Mouse (Mus musculus): ENCODE measurements around the gene Erbb3. TPM values are rescaled to one million over a fixed set of nuclear protein-coding genes. Genes with fewer than 3 reads are reported as not detected.
"Not testable (repeated sequence)": the region's sequence is repeated elsewhere in the genome, so short reads cannot be mapped to it uniquely, and the experiment has no call there.

Gene Erbb3
- polyA plus RNA-seq, 1 experiment from 2014 or later = 11.8 TPM

DNA sequence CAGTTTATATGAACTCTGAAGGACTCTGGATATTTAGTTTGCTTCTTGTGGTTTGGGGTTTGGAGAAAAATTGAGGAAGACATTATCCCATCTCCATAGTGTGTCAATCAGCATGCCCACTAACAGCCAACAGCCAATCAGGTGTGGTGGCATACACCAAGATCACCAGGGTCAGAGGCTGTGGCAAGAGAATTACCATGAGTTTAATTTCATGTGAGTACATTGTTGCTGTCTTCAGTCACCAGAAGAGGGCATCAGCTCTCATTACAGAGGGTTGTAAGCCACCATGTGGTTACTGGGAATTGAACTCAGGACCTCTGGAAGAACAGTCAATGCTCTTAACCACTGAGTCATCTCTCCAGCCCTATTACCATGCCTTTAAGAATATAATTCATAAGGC, 33.2 kb downstream of the Erbb3 start:
- ATAC-seq (ENCODE audit: low FRiP score, low TSS enrichment) = no peak
- no peak overlapping the region for H3K27ac ChIP-seq (ENCODE audit: low read depth, low read length)
- H3K4me2 ChIP-seq (replicated peaks; ENCODE audit: low read depth, low read length) = no peak overlapping the region
- no peak overlapping the region for H3K9ac ChIP-seq (ENCODE audit: low read depth, low read length)
- H3K4me3 ChIP-seq (ENCODE audit: low read length) = no peak overlapping the region
- H3K36me3 ChIP-seq (ENCODE audit: control insufficient read depth, insufficient read depth, low read length) = peaks cover 45% of the 10 kb centered on the region
- H3K9me3 ChIP-seq (ENCODE audit: control insufficient read depth, low read length) = no peaks in the 10 kb centered on the region
- no peaks in the 10 kb centered on the region for H3K4me1 ChIP-seq (ENCODE audit: control insufficient read depth, insufficient read depth, low read length)
- H3K27me3 ChIP-seq (ENCODE audit: control insufficient read depth, insufficient read depth, low read length) = no peaks in the 10 kb centered on the region

DNA sequence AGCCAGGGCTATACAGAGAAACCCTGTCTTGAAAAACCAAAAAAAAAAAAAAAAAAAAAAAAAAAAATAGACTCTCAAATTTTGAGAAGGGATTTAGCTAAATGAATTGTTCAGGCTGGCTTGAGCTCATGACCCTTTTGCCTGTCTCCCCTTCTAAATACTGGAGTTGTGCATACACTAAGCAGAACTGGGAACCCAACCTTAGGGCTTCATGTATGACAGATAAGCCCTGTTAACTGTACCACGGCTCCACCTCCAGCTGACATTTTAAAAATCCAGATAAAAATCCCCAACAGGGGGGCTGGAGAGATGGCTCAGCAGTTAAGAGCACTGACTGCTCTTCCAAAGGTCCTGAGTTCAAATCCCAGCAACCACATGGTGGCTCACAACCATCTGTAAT, 33.9 kb downstream of the Erbb3 start:
- H3K27ac ChIP-seq (ENCODE audit: low read depth, low read length); H3K9me3 ChIP-seq (ENCODE audit: control insufficient read depth, low read length); H3K4me3 ChIP-seq (ENCODE audit: low read length); H3K27me3 ChIP-seq (ENCODE audit: control insufficient read depth, insufficient read depth, low read length); H3K9ac ChIP-seq (ENCODE audit: low read depth, low read length); H3K4me2 ChIP-seq (replicated peaks; ENCODE audit: low read depth, low read length); ATAC-seq (ENCODE audit: low FRiP score, low TSS enrichment); H3K4me1 ChIP-seq (ENCODE audit: control insufficient read depth, insufficient read depth, low read length): not testable (repeated sequence)
- WGBS = 85% methylated on average over 1 of the region's 1 CpGs
- peaks cover 37% of the 10 kb centered on the region for H3K36me3 ChIP-seq (ENCODE audit: control insufficient read depth, insufficient read depth, low read length)

DNA sequence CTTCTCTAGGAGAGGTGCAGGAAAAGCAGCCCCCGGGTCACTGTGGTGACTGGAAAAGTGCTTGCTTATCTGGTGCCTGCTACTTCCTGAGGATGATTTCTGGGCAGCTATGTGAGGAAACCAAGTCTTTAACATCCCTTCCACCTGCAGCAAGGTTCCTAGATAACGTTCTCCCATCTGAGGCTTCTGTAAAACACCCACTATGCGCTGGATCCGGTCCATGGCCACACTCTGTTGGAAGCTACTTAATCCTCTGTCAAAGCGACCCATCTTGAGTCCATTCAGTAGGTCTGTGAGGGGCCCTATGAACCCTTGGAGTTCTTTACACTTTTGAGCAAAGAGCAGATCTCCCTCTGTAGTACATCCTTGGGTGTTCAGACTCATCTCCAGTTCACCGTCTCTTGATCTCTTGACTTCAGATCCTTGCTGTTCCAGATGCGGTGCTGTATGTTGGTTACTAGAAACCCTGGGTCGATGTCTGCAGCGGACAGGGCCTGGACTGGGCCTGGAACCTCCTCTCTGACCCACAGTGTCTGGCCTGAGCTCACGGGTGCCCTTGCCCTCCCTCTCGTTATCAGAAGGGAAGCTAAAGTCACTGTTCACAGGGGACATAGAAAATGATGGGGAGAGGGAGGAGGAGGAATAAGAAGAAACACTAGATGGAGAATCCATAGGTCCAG, 39.2 kb downstream of the Erbb3 start:
- H3K9me3 ChIP-seq (ENCODE audit: control insufficient read depth, low read length); H3K27me3 ChIP-seq (ENCODE audit: control insufficient read depth, insufficient read depth, low read length); H3K9ac ChIP-seq (ENCODE audit: low read depth, low read length); H3K27ac ChIP-seq (ENCODE audit: low read depth, low read length); H3K4me2 ChIP-seq (replicated peaks; ENCODE audit: low read depth, low read length); ATAC-seq (ENCODE audit: low FRiP score, low TSS enrichment); H3K4me3 ChIP-seq (ENCODE audit: low read length); H3K4me1 ChIP-seq (ENCODE audit: control insufficient read depth, insufficient read depth, low read length); H3K36me3 ChIP-seq (ENCODE audit: control insufficient read depth, insufficient read depth, low read length): not testable (repeated sequence)
- WGBS = 94% methylated on average over 11 of the region's 11 CpGs

DNA sequence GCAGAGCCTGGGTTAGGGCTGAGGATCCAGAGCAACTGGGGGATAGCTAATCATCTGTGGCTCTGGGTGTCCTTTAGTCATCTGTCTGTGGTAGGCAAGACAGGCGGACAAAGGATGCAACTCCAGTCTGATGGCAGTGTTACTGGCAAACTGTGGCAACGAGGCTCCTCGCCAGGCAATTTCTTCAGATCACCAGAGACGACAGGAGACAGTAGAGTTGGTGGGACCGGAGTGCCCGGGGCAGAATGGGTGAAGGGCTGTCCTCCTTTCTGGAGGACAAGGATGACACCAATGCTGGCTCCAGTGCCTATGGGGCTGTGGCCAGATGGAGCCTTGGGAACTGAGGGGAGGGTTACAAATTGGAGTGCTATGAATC, 39.8 kb downstream of the Erbb3 start:
- peaks cover 13% of the 10 kb centered on the region for H3K36me3 ChIP-seq (ENCODE audit: control insufficient read depth, insufficient read depth, low read length)
- not testable (repeated sequence) for H3K9ac ChIP-seq (ENCODE audit: low read depth, low read length); H3K4me2 ChIP-seq (replicated peaks; ENCODE audit: low read depth, low read length); H3K27ac ChIP-seq (ENCODE audit: low read depth, low read length); ATAC-seq (ENCODE audit: low FRiP score, low TSS enrichment); H3K27me3 ChIP-seq (ENCODE audit: control insufficient read depth, insufficient read depth, low read length); H3K9me3 ChIP-seq (ENCODE audit: control insufficient read depth, low read length); H3K4me3 ChIP-seq (ENCODE audit: low read length); H3K4me1 ChIP-seq (ENCODE audit: control insufficient read depth, insufficient read depth, low read length)
- 70% methylated on average over 6 of the region's 6 CpGs for WGBS

DNA sequence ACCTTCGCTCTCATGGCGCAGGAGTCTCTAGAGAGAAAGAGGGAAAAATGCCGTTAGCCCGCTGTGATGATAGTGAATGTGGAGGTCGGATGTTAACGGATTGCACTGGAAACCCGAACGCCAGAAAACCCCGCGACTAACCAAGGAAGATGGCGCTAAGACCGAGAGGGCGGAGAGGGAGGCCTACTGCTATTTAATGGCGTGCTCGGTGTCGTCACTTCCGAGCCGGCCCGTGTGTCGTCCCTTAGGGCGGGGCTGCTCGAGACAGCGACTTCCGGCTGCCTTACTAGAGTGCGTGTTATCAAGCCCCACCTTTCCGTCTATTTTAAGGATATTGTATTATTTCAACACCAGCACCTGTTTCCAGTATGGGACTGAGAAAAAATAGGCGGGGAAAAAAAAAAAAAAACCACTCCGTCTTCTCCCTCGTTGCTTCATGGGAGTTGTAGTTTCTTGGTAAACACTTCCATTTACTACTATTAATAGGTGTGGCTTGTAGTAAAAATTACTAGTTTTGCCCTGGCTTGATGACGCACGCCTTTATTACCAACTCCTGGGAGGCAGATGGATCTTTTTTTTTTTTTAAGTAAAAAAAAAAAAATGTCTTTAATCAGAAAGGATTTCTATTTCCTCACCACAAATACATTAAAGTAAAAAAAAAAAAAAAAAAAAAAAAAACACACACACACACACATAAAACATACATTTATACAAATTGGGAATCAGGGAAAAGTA, 40.3 kb downstream of the Erbb3 start, which contains the start of gene Rpl41:
Gene Rpl41 (minus strand): TSS at position 359 of the 735 bp plus-strand sequence.
- H3K36me3 ChIP-seq (ENCODE audit: control insufficient read depth, insufficient read depth, low read length) = peaks cover 19% of the 10 kb centered on the region

DNA sequence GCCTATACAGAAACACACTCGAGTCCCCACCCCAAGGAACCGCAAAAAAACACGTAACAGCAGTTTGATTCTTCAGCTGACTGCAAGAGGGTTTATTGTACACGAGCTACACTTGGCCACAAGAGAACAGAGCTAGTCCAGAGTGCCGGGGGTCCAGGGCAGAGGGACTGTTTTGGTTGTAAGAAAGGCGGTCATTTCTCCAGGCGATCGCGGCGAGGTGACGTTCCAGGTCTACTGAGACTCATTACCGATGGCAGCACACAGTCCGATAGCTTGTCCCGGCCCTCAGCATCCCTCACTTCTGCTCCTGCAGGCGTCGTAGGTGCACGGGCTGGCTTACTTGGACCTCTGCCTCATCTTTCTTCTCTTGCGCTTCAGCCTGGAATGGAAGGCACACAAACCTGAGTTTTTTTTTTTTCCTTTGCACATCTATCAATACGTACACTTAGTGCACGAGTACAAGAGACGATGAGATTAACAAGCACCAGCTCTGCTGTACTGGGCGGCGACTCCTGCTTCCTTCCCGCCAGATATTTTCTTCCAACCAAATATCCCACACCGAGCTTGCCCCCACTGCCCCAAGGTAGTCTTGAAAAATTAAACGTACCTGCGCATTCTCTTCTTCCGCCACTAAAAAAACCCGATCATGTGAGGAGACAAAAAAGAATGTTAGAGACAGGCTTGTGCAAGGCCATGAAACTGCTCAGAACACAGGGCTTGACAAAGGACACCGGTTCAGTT, 41.2 kb downstream of the Erbb3 start:
- peaks cover 28% of the 10 kb centered on the region for H3K36me3 ChIP-seq (ENCODE audit: control insufficient read depth, insufficient read depth, low read length)
- not testable (repeated sequence) for H3K27me3 ChIP-seq (ENCODE audit: control insufficient read depth, insufficient read depth, low read length); H3K4me1 ChIP-seq (ENCODE audit: control insufficient read depth, insufficient read depth, low read length); ATAC-seq (ENCODE audit: low FRiP score, low TSS enrichment); H3K9me3 ChIP-seq (ENCODE audit: control insufficient read depth, low read length)
- H3K27ac ChIP-seq (ENCODE audit: low read depth, low read length) = peak overlapping the region; percentile 99
- H3K4me2 ChIP-seq (replicated peaks; ENCODE audit: low read depth, low read length) = peak overlapping the region; percentile 80
- WGBS = under 1% methylated on average over 27 of the region's 30 CpGs
- peak overlapping the region; percentile 78 for H3K4me3 ChIP-seq (ENCODE audit: low read length)
- peak overlapping the region; percentile 86 for H3K9ac ChIP-seq (ENCODE audit: low read depth, low read length)

More for the DNA sequence above, 40.3 kb downstream of the Erbb3 start, which contains the start of gene Rpl41:
- Histone ChIP-seq H3K9me3 (ENCODE audit: control insufficient read depth, low read length) (no peaks in the 10 kb centered on the region), H3K9ac (ENCODE audit: low read depth, low read length) (peak within 1 kb of the TSS; percentile 86), H3K4me3 (ENCODE audit: low read length) (peak within 1 kb of the TSS; percentile 78), H3K4me1 (ENCODE audit: control insufficient read depth, insufficient read depth, low read length) (peaks cover 10% of the 10 kb centered on the region; the same call in 1 of the 2 replicates), H3K27ac (ENCODE audit: low read depth, low read length) (peak within 1 kb of the TSS; percentile 99), H3K27me3 (ENCODE audit: control insufficient read depth, insufficient read depth, low read length) (no peaks in the 10 kb centered on the region), H3K4me2 (replicated peaks; ENCODE audit: low read depth, low read length) (peak within 1 kb of the TSS; percentile 80)
- peak; percentile 91 for ATAC-seq (ENCODE audit: low FRiP score, low TSS enrichment)
- WGBS = under 1% methylated on average over 31 of the region's 31 CpGs

DNA sequence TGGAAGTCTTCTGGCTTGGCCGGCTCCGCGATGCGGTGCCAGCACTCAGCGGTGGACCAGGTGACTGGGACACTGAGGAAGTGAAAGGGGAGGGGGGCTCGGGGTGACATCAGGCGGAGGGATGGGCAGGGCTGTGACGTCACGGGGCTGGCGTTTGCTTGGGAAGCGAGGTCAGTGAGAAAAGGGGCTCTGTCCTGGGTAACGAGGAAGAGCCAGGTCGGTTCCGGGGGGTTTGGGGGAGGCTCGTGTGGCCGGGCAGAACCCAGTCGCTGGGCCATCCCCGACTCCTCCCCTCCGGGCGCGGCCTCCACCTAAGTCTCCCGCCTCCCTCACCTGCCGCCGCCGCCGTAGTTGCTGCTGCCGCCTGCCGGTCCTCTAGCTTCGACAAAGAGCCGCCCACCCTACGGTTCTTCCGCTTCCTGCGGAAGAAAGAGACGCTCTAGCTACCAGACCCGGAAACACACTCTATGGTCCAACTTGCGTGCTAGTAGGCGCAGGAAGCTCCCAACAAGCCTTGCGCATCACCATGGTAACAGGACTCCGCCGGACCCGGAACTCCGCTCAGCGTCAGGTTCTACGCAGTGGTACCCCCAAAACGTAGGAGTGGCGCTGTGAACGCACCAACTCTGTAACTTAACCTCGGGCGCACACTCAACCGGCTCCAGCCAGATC, 42.0 kb downstream of the Erbb3 start, which contains the start of gene Zc3h10:
Gene Zc3h10 (minus strand): TSS at position 414 of the 672 bp plus-strand sequence.
- H3K9ac ChIP-seq (ENCODE audit: low read depth, low read length) = peak within 1 kb of the TSS; percentile 86
- H3K9me3 ChIP-seq (ENCODE audit: control insufficient read depth, low read length) = no peaks in the 10 kb centered on the region
- peaks cover 10% of the 10 kb centered on the region; the same call in 1 of the 2 replicates for H3K4me1 ChIP-seq (ENCODE audit: control insufficient read depth, insufficient read depth, low read length)
- WGBS = under 1% methylated on average over 50 of the region's 50 CpGs
- H3K36me3 ChIP-seq (ENCODE audit: control insufficient read depth, insufficient read depth, low read length) = peaks cover 35% of the 10 kb centered on the region
- H3K27me3 ChIP-seq (ENCODE audit: control insufficient read depth, insufficient read depth, low read length) = no peaks in the 10 kb centered on the region
- H3K27ac ChIP-seq (ENCODE audit: low read depth, low read length) = peak within 1 kb of the TSS; percentile 99
- H3K4me2 ChIP-seq (replicated peaks; ENCODE audit: low read depth, low read length) = peak within 1 kb of the TSS; percentile 80
- peak; percentile 91 for ATAC-seq (ENCODE audit: low FRiP score, low TSS enrichment)
- peak within 1 kb of the TSS; percentile 78 for H3K4me3 ChIP-seq (ENCODE audit: low read length)

DNA sequence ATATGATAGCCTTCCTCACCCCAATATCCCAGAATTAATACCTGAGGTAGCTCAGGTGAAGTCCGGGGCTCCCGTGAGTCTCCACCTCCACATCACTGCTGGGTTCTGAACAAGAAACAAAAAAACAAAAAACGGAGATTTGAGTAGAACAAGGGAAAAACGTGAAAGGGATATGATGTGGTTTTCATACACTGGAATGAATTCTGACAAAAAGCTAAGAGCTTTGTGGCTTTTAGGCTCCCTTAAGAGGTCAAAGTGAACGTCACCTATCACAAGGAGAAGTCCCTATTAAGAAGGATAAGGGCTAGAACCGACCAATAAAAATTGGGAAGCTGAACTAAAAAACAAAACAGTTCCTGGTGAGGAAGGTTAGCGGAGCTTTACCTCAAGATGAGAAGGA, 42.7 kb downstream of the Erbb3 start:
- Histone ChIP-seq H3K27me3 (ENCODE audit: control insufficient read depth, insufficient read depth, low read length) (no peaks in the 10 kb centered on the region), H3K27ac (ENCODE audit: low read depth, low read length) (peak overlapping the region; percentile 92), H3K4me3 (ENCODE audit: low read length) (peak overlapping the region; percentile 78), H3K36me3 (ENCODE audit: control insufficient read depth, insufficient read depth, low read length) (peaks cover 38% of the 10 kb centered on the region), H3K9me3 (ENCODE audit: control insufficient read depth, low read length) (no peaks in the 10 kb centered on the region), H3K4me2 (replicated peaks; ENCODE audit: low read depth, low read length) (peak overlapping the region; percentile 80), H3K9ac (ENCODE audit: low read depth, low read length) (peak overlapping the region; percentile 67), H3K4me1 (ENCODE audit: control insufficient read depth, insufficient read depth, low read length) (peaks cover 10% of the 10 kb centered on the region; the same call in 1 of the 2 replicates)
- no peak for ATAC-seq (ENCODE audit: low FRiP score, low TSS enrichment)
- 29% methylated on average over 7 of the region's 7 CpGs for WGBS

Measured in kidney, embryonic 14.5 days (tissue).